Mouse (Mus musculus) lung, adult 2 months (tissue): Measurements from ENCODE around the gene Recql.

Experiments
- CTCF ChIP-seq: fragments of 200-500 bp; IDR thresholded peaks from 2 replicates; pipeline ENCODE4 v1.5.1; 2011; ENCODE audit warnings: mild to moderate bottlenecking, low read length, control low read depth; ENCODE audit not compliant: insufficient read depth
- POLR2A ChIP-seq: fragments of 200-500 bp; IDR thresholded peaks from 2 replicates; pipeline ENCODE4 v1.6.1; 2011; ENCODE audit warnings: low read depth, mild to moderate bottlenecking, control low read depth, low read length, borderline replicate concordance; ENCODE audit errors: extremely low read depth

- TF ChIP-seq CTCF (no peak), POLR2A (no peak)
Observed at GRCm38 (mm10) chr6:142362036-142362435, 24.9 kb downstream of the Recql start.
